Mouse (Mus musculus) urinary bladder, postnatal 25 days (tissue): ENCODE results near the gene Prickle2.

Experiments
- DNase-seq: peaks from one replicate; pipeline ENCODE4 v3.0.0; 2022; ENCODE audit warnings: low spot score

The Prickle2 gene

GRCm38 (mm10) chr6:92589381-92590065 is 116.4 kb downstream of the Prickle2 start:
- DNase-seq, result no peak

DNA sequence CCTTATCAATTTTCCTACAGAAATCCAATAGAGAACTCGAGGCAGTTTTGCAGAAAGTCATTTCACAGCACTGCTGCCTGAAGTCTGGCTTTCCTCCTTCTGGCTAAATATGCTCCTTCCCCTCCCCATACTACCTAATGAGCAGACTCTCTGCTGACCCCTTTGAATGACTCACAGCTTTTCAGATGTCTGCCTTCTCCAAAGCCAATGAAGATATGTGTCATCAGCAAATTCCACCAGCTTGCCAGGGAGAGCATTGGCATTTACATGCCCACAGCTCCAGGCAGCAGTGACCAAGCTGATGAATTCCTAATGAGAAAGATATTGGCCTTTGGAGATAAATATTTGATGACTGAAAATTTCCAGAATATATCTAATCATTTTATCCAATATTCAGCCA is 121.9 kb downstream of the Prickle2 start:
- no peak for DNase-seq

DNA sequence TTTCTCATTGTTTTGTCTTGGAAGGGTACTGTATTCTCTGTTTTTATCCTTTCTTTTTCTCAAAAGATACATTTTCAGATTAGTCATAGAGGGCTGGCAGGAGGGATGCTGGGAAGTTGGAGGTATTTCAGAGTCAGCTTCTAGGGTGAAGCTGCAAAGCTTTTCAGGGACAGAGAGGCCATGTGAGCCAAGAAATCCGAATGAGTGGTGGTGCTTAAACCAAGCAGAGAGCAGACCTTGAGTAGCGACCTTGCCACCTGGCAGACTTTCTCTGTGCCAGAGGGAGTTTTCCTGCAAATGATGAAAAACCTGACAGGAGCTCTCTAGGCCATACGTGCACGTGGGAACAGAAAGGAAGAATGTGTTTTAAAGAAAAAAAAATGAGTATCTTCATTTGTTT is 130.7 kb downstream of the Prickle2 start:
- no peak for DNase-seq

DNA sequence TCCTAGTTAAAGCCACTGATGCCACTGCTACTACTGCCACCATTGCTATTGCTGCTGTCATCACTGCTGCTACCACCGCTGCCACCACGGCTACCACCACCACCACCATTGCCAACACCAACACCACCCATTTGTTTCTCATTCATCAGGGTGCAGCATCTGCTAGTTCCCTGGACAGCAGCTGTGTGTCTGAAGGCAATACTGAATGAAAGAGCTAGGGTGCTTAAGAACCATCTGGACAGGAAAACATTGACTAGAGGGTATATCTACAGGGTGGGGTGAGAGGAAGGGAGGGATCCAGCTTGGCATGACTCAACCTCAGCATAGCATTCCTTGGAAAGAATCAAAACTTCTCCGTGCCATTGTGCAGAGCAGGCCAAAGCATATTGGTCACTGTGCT is 133.8 kb downstream of the Prickle2 start:
- no peak for DNase-seq

GRCm38 (mm10) chr6:92570090-92570489 is 135.9 kb downstream of the Prickle2 start:
- DNase-seq, result no peak

DNA sequence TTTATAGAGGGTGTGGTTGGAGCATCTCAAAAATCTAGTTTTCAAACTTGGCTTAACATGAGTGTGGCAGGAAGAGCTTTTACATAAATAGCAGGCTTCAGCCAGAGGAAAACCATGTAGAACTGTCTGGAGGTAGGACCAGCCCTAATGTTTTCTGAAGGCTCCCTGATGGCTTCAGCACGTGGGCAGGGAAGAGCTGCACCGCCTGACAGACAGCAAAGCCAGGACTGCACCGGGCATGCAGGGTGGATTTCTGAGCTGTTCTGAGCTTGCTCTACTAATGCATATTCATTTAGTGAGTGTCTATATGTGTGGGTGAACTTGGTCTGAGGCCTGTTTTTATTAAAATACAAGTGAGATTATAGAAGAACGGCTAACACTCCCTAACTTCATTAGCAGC is 136.7 kb downstream of the Prickle2 start:
- no peak for DNase-seq

DNA sequence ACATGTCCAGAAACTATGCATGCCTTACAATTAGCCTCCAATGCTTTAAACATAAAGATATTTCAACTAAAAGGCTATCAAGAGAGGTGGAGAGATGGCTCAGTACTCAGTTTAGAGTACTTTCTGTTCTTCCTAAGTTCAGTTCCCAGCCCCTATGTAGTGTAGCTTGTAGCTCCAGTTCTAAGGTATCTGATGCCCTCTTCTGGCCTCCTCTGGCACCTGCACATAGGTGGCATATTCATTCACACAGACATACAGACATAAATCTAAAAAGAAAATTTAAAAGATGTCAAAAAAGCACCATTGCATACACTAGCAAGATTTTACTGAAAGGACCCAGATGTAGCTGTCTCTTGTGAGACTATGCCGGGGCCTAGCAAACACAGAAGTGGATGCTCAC is 146.7 kb downstream of the Prickle2 start:
- DNase-seq, result no peak

DNA sequence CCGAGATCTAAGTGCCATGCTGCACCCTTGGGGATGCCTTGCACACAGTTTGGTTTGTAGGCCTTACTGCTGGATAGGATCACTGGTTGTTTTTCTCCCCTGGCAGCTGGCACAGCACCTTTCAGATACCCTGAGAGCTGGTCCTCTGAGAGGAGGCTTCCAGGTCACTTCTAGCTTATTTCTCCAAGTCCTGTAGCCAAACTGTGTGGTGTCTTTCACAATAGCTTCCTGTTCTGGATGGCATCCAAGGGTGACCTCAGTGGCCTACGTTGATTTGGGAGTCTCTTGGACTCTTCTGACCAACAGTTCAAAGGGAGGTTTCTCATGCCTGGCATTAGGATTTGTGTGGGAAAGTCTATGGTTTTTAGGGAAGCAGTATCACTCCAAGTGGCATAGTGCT is 150.3 kb downstream of the Prickle2 start:
- no peak for DNase-seq

DNA sequence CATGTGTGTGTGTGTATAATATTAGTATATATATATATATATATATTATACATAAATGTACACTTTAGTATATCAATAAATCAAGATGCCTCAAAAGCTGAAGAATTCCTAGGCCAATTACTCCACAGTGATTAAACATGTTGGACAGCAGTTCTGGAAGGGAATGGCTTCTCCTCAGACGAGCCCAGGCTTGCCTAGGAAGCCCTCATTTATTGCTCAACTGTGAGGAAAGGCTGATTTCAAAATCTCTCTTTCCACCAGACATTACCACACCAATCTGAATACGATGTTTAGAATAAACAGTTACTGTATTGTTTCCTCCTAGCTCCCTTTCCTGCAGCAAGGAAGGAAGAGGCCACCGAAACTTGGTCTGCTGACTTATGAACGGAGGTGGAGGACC is 152.9 kb downstream of the Prickle2 start:
- no peak for DNase-seq

- DNase-seq, result no peak
These were observed 156.7 kb downstream of the Prickle2 start for GRCm38 (mm10) chr6:92549246-92549645.

- DNase-seq, result no peak
These were observed 160.8 kb downstream of the Prickle2 start for GRCm38 (mm10) chr6:92545204-92545603.

- DNase-seq, result no peak
These were observed 162.1 kb downstream of the Prickle2 start for GRCm38 (mm10) chr6:92543825-92544224.

DNA sequence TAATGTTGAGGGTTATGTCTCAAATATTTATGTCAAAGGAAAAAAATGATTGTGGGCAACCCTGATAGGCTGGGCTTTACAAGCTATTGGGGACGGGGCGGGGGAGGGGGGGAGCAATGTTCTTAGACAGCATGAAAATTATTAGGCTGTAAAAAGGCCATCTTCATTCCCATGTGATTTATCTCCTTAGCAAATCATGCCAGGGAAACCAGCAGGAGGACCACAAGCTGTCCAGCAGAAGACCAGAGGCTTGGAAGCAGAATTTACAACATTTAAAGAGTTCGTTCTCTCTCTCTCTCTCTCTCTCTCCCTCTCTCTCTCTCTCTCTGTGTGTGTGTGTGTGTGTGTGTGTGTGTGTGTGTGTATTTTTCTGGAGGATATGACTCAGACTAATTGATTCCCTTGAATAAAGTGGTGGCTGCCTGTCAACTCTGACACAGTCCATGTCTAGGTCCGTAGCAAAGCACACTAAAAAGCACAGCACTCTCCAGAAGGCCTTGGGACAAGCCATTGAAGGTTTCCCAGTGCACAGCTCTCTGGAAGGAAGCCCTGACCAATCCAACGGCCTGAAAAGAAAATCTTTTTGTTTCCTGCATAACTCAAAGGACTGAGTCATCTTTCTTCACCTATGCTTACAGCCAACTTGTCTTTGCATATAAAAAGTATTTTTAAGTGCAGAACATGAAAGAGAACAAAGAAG is 163.4 kb downstream of the Prickle2 start:
- DNase-seq, result no peak

- peak; percentile 6 for DNase-seq
These were observed 171.5 kb downstream of the Prickle2 start for GRCm38 (mm10) chr6:92534226-92535031.

- DNase-seq, result no peak
These were observed 172.5 kb downstream of the Prickle2 start for GRCm38 (mm10) chr6:92533306-92534063.

GRCm38 (mm10) chr6:92532896-92533295 is 173.1 kb downstream of the Prickle2 start:
- DNase-seq, result no peak

DNA sequence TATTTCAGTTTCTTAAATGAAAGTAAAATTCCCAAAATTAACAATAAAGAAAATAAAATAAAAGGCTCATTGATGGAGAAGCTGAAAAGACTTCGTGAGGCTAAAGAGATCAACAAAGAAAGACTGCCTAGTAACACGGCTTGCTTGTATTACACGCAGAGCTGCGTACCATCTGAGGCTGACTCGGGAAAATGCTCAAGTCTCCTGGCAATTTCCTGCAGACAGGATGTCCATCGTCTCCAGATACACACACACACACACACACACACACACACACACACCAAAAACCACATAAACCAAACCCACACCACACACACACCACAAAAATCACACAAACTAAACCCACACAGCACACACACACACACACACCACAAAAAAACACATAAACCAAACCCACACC is 173.6 kb downstream of the Prickle2 start:
- DNase-seq, result no peak

DNA sequence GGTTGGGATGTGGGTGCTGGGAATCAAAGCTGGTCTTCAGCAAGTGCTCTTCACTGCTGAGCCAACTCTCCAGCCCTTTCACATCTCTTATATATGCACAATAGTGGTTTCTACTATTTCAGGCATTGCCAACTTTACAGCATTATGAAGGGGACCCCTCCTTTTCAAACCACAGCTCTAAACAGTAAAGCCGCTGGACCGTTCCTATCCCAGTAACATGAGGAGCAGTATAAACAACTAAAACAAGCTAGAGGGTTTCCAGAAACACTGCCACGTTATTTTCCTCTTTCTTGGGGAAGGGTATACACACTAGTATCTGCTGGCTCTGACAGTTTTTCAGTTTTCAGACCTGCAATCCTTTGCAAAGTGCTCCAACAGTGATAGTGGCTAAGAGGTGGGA is 179.7 kb downstream of the Prickle2 start:
- no peak for DNase-seq

GRCm38 (mm10) chr6:92525646-92526045 is 180.3 kb downstream of the Prickle2 start:
- DNase-seq, result no peak

DNA sequence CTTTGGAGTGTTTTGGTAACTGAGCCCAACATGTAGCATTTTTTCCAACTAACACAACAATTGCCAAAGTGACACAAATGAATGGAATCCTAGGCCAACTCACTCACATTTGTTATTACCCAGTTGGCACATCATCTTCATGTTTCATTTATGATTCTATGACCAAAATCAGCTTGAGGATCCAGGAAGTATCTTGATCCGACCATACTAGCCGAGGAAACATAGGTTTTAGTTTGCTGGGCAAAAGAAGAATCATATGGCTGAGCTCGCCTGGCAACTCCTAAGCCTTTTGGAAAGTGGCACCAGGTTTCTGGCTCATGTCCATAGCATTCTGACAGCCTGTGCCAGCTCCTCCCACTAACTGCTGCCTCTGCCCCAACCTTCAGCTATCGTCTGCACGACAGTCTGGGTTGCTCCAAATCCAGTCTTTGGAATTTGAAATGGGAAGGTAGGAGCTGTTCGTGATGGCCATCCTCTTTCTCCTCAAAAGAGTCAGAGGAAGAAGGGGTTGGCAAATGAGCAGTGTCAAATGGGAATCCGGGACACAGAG is 184.4 kb downstream of the Prickle2 start:
- no peak for DNase-seq

GRCm38 (mm10) chr6:92520088-92520875 is 185.7 kb downstream of the Prickle2 start:
- DNase-seq, result no peak
